Mouse (Mus musculus) ZHBTc4 (cell line): ENCODE results near the gene H2-Eb2.
A peak's percentile ranks its signal among the peaks of the same experiment; 100 is the strongest.

Experiments
- DNase-seq: peaks from one replicate; pipeline ENCODE4 v3.0.0-alpha.2; 2011; ENCODE audit warnings: low read depth, low spot score

H2-Eb2 gene

GRCm38 (mm10) chr17:34306407-34306806 is 19.1 kb upstream of the H2-Eb2 start:
- no peak for DNase-seq

- no peak for DNase-seq
These were observed 18.2 kb upstream of the H2-Eb2 start for GRCm38 (mm10) chr17:34307216-34307615.

- no peak for DNase-seq
These were observed 17.3 kb upstream of the H2-Eb2 start for GRCm38 (mm10) chr17:34308161-34308560.

- DNase-seq: no peak
These were observed 16.2 kb upstream of the H2-Eb2 start for GRCm38 (mm10) chr17:34309225-34309624.

- peak; percentile 71 for DNase-seq
These were observed 15.6 kb upstream of the H2-Eb2 start for GRCm38 (mm10) chr17:34309683-34310385.

GRCm38 (mm10) chr17:34310526-34310925 is 14.9 kb upstream of the H2-Eb2 start:
- peak; percentile 38 for DNase-seq

GRCm38 (mm10) chr17:34312185-34312584 is 13.3 kb upstream of the H2-Eb2 start:
- DNase-seq: no peak

GRCm38 (mm10) chr17:34313393-34313792 is 12.1 kb upstream of the H2-Eb2 start:
- DNase-seq: peak; percentile 80

GRCm38 (mm10) chr17:34314286-34314685 is 11.2 kb upstream of the H2-Eb2 start:
- no peak for DNase-seq

GRCm38 (mm10) chr17:34315512-34315911 is 10.0 kb upstream of the H2-Eb2 start:
- no peak for DNase-seq

- no peak for DNase-seq
These were observed 8.8 kb upstream of the H2-Eb2 start for GRCm38 (mm10) chr17:34316697-34317096.

GRCm38 (mm10) chr17:34317275-34317674 is 8.2 kb upstream of the H2-Eb2 start:
- no peak for DNase-seq

GRCm38 (mm10) chr17:34326373-34326772 is 908 bp downstream of the H2-Eb2 start:
- no peak for DNase-seq

- DNase-seq: no peak
These were observed 4.3 kb downstream of the H2-Eb2 start for GRCm38 (mm10) chr17:34329807-34330206.

- DNase-seq: no peak
These were observed 5.7 kb downstream of the H2-Eb2 start for GRCm38 (mm10) chr17:34331200-34331599.

- DNase-seq: peak; percentile 77
These were observed 15.3 kb downstream of the H2-Eb2 start for GRCm38 (mm10) chr17:34340619-34341402.

- no peak for DNase-seq
These were observed 19.4 kb downstream of the H2-Eb2 start for GRCm38 (mm10) chr17:34344882-34345281.

- DNase-seq: no peak
These were observed 20.0 kb downstream of the H2-Eb2 start for GRCm38 (mm10) chr17:34345486-34345885.

- DNase-seq: no peak
These were observed 20.6 kb downstream of the H2-Eb2 start for GRCm38 (mm10) chr17:34346041-34346440.

- DNase-seq: no peak
These were observed 22.3 kb downstream of the H2-Eb2 start for GRCm38 (mm10) chr17:34347606-34348308.

GRCm38 (mm10) chr17:34349429-34349828 is 24.0 kb downstream of the H2-Eb2 start:
- DNase-seq: peak; percentile 82

- no peak for DNase-seq
These were observed 29.1 kb downstream of the H2-Eb2 start, which contains the start of gene Btnl2 for GRCm38 (mm10) chr17:34354539-34354938. Gene Btnl2, plus strand, starts transcription at chr17:34354822.
